Mouse (Mus musculus) lung, postnatal 10 days (tissue): ENCODE measurements around the gene Thumpd3.

Experiments used
- DNase-seq: peaks from one replicate; pipeline ENCODE4 v3.0.0; 2021

The Thumpd3 gene

GRCm38 (mm10) chr6:113079492-113079891, 33.5 kb downstream of the Thumpd3 start:
- peak; percentile 41 for DNase-seq

- peak; percentile 30 for DNase-seq
Measured at GRCm38 (mm10) chr6:113082229-113082628, 36.2 kb downstream of the Thumpd3 start.

GRCm38 (mm10) chr6:113084590-113084989, 38.6 kb downstream of the Thumpd3 start:
- DNase-seq = no peak

- DNase-seq = no peak
Measured at GRCm38 (mm10) chr6:113093206-113093605, 47.2 kb downstream of the Thumpd3 start.

GRCm38 (mm10) chr6:113095547-113095946, 49.5 kb downstream of the Thumpd3 start:
- DNase-seq = no peak

- DNase-seq = no peak
Measured at GRCm38 (mm10) chr6:113097662-113098061, 51.6 kb downstream of the Thumpd3 start.

- DNase-seq = peak; percentile 96
Measured at GRCm38 (mm10) chr6:113099640-113100289, 53.7 kb downstream of the Thumpd3 start.

- no peak for DNase-seq
Measured at GRCm38 (mm10) chr6:113102541-113102940, 56.5 kb downstream of the Thumpd3 start.

- peak; percentile 68 for DNase-seq
Measured at GRCm38 (mm10) chr6:113103765-113104164, 57.7 kb downstream of the Thumpd3 start.

- no peak for DNase-seq
Measured at GRCm38 (mm10) chr6:113109378-113109777, 63.4 kb downstream of the Thumpd3 start.

GRCm38 (mm10) chr6:113109956-113110355, 63.9 kb downstream of the Thumpd3 start:
- DNase-seq = no peak
